Mouse (Mus musculus): ENCODE results near the gene Stmnd1.

GRCm38 (mm10) chr13:46346830-46347512 is 73.5 kb downstream of the Stmnd1 start:
- no peak for TF ChIP-seq POLR2A (IDR thresholded peaks at IDR 0.05; ENCODE audit: control insufficient read depth, low read depth, low read length)
- no peak for TF ChIP-seq CTCF (IDR thresholded peaks at IDR 0.05; ENCODE audit: control insufficient read depth, insufficient read depth, insufficient replicate concordance, low read depth, low read length)
